Mouse (Mus musculus): ENCODE results near the gene Psmb8. TPM values are rescaled to one million over a fixed set of nuclear protein-coding genes. Genes with fewer than 3 reads are reported as not detected.

Gene Psmb8
- total and polyA plus RNA-seq, 3 experiments = 133 to 144 TPM; not detected in 1

DNA sequence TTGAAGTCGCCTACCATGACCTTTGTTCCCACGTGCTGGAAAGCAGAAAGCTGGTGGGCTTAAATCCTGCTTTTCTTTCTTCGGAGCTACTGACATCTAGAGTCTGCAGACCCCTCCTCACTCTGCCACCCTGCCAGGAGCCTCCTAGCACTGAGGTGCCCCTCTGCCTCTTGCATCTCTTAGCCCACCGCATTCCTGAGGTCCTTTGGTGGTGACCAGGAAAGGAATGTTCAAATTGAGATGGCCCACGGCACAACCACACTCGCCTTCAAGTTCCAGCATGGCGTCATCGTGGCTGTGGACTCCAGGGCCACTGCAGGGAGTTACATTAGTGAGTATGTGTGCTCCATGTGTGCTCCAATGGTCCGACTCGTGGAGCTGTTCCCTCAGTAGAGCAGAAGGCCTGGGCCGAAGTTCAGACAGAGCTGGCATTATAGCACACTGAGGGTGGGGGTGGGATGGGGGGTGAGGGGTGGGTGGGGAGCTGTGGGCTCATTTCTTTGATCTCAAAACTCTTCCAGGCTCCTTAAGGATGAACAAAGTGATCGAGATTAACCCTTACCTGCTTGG, 1.6 kb downstream of the Psmb8 start:
- peaks cover 15% of the 10 kb centered on the region for H3K79me2 ChIP-seq (ENCODE audit: control insufficient read depth, insufficient read depth, low read length, poor library complexity)
- H3K27me3 ChIP-seq (ENCODE audit: control insufficient read depth in 1 of 2, insufficient read depth in 2 of 2, low read length in 2 of 2) = no peaks in the 10 kb centered on the region
- peak overlapping the region; percentile 88 for H3K9ac ChIP-seq (ENCODE audit: control insufficient read depth, low read depth, low read length, poor library complexity, severe bottlenecking)
- H3K4me3 ChIP-seq (ENCODE audit: control insufficient read depth in 1 of 2, insufficient read depth in 1 of 2, low read depth in 2 of 2, low read length in 2 of 2) = peak overlapping the region; percentile 67 to 93
- no peak for TF ChIP-seq POLR2A (IDR thresholded peaks at IDR 0.05; ENCODE audit: control insufficient read depth in 1 of 2, insufficient read depth in 1 of 2, low read depth in 1 of 2, low read length in 2 of 2, poor library complexity in 1 of 2)
- TF ChIP-seq GABPA (IDR thresholded peaks at IDR 0.05; ENCODE audit: low read depth, low read length) = no peak
- TF ChIP-seq ELF1 (IDR thresholded peaks at IDR 0.05; ENCODE audit: low read depth, low read length) = no peak
- no peak for TF ChIP-seq MAX (IDR thresholded peaks at IDR 0.05; ENCODE audit: low read length)
- no peak for TF ChIP-seq TAL1 (IDR thresholded peaks at IDR 0.05; ENCODE audit: low read length)
- no peak for TF ChIP-seq RAD21 (IDR thresholded peaks at IDR 0.05; ENCODE audit: low read depth, low read length)
- TF ChIP-seq JUND (IDR thresholded peaks at IDR 0.05; ENCODE audit: low read depth, low read length) = no peak
- no peak for TF ChIP-seq CTCF (IDR thresholded peaks at IDR 0.05 in 2 of 3, conservative IDR thresholded peaks at IDR 0.05 in 1 of 3; ENCODE audit: control insufficient read depth in 1 of 3, insufficient read depth in 1 of 3, low read depth in 2 of 3, low read length in 3 of 3, poor library complexity in 1 of 3, severe bottlenecking in 1 of 3)
- DNase-seq (ENCODE audit: low read depth, low spot score) = no peak
- H3K27ac ChIP-seq (ENCODE audit: control insufficient read depth, low read depth, low read length) = peak overlapping the region; percentile 59
- peaks cover 13 to 15% of the 10 kb centered on the region in 2 experiments for H3K4me1 ChIP-seq (ENCODE audit: control insufficient read depth in 1 of 2, insufficient read depth in 2 of 2, low read length in 2 of 2)
- H3K9me3 ChIP-seq (replicated peaks; ENCODE audit: insufficient read depth, low read length) = no peaks in the 10 kb centered on the region
- peaks cover 0 to 5% of the 10 kb centered on the region in 2 experiments; a peak in 1 of 4 replicates for H3K36me3 ChIP-seq (ENCODE audit: control insufficient read depth in 1 of 2, insufficient read depth in 2 of 2, low read length in 2 of 2)

DNA sequence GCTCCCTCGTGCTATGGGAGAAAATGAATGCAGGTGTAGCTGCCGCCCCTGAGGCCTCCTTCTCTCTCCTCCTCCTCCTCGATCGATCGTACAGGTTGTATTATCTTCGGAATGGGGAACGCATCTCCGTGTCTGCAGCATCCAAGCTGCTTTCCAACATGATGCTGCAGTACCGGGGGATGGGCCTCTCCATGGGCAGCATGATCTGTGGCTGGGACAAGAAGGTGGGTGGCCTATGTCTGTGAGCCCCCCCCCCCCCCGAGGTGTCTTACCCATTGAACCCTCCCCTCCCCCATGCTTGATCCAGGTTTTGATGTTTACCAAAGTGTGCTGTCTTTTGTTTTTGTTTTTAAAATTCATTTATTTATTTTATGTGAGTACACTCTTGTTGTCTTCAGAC, 2.5 kb downstream of the Psmb8 start:
- Histone ChIP-seq H3K27ac (ENCODE audit: control insufficient read depth, low read depth, low read length) (no peak overlapping the region), H3K36me3 (ENCODE audit: control insufficient read depth in 1 of 2, insufficient read depth in 2 of 2, low read length in 2 of 2) (peaks cover 0 to 5% of the 10 kb centered on the region in 2 experiments; a peak in 1 of 4 replicates), H3K4me1 (ENCODE audit: control insufficient read depth in 1 of 2, insufficient read depth in 2 of 2, low read length in 2 of 2) (peaks cover 13 to 15% of the 10 kb centered on the region in 2 experiments), H3K9ac (ENCODE audit: control insufficient read depth, low read depth, low read length, poor library complexity, severe bottlenecking) (no peak overlapping the region), H3K27me3 (ENCODE audit: control insufficient read depth in 1 of 2, insufficient read depth in 2 of 2, low read length in 2 of 2) (no peaks in the 10 kb centered on the region), H3K4me3 (ENCODE audit: control insufficient read depth in 1 of 2, insufficient read depth in 1 of 2, low read depth in 2 of 2, low read length in 2 of 2) (no peak overlapping the region), H3K79me2 (ENCODE audit: control insufficient read depth, insufficient read depth, low read length, poor library complexity) (peaks cover 23% of the 10 kb centered on the region), H3K9me3 (replicated peaks; ENCODE audit: insufficient read depth, low read length) (no peaks in the 10 kb centered on the region)
- TF ChIP-seq CTCF (IDR thresholded peaks at IDR 0.05 in 2 of 3, conservative IDR thresholded peaks at IDR 0.05 in 1 of 3; ENCODE audit: control insufficient read depth in 1 of 3, insufficient read depth in 1 of 3, low read depth in 2 of 3, low read length in 3 of 3, poor library complexity in 1 of 3, severe bottlenecking in 1 of 3) = no peak
- no peak for TF ChIP-seq EP300 (IDR thresholded peaks at IDR 0.05; ENCODE audit: low read depth in 1 of 2, low read length in 2 of 2)
- TF ChIP-seq HCFC1 (IDR thresholded peaks at IDR 0.05; ENCODE audit: low read depth, low read length) = no peak
- TF ChIP-seq GATA1 (IDR thresholded peaks at IDR 0.05; ENCODE audit: low read depth, low read length) = no peak
- no peak for TF ChIP-seq POLR2A (IDR thresholded peaks at IDR 0.05; ENCODE audit: control insufficient read depth in 1 of 2, insufficient read depth in 1 of 2, low read depth in 1 of 2, low read length in 2 of 2, poor library complexity in 1 of 2)
- no peak for TF ChIP-seq ELF1 (IDR thresholded peaks at IDR 0.05; ENCODE audit: low read depth, low read length)
- TF ChIP-seq MXI1 (IDR thresholded peaks at IDR 0.05; ENCODE audit: low read depth, low read length) = no peak
- no peak for TF ChIP-seq MAX (IDR thresholded peaks at IDR 0.05; ENCODE audit: low read length)
- no peak for DNase-seq (ENCODE audit: low read depth, low spot score)
